Mouse (Mus musculus) left cerebral cortex, postnatal 36 days (tissue): ENCODE data around the gene Cd248. TPM values are rescaled to one million over a fixed set of nuclear protein-coding genes. Genes with fewer than 3 reads are reported as not detected.

Experiments
- DNase-seq, 2 experiments: peaks; one replicate each; pipeline ENCODE4 v3.0.0; 2021 to 2022; ENCODE audit warnings: low spot score in 2 of 2, mixed read lengths in 1 of 2
- intact Hi-C: fragments of 180-260 bp; cut with DNase I; formaldehyde crosslinking; loops from one replicate; pipeline ENCODE4 v1.15.1; 2025
- total RNA-seq, 2 experiments: library from RNA; stranded (reverse); gene quantifications; 2 replicates each; pipeline ENCODE4 v1.2.3; 2021

Gene Cd248
- total RNA-seq, 2 experiments from 2014 or later = 4.6 to 5.1 TPM

GRCm38 (mm10) chr19:5095887-5096474 is 28.1 kb downstream of the Cd248 start:
- DNase-seq = no peak
- intact Hi-C loops = loop anchor here (1.0 kb wide), 1 partner anchor 54 kb away; no protein-coding TSS in a partner anchor

GRCm38 (mm10) chr19:5097521-5098362 is 29.9 kb downstream of the Cd248 start:
- no peak for DNase-seq

GRCm38 (mm10) chr19:5098363-5099143 is 30.7 kb downstream of the Cd248 start, which contains the start of gene Cnih2:
Cnih2 (minus strand) TSS chr19:5098521.
- intact Hi-C loops = no loop called here
- DNase-seq = peak; percentile 70 to 84

More at GRCm38 (mm10) chr19:5097521-5098362, 29.9 kb downstream of the Cd248 start:
- intact Hi-C loops = no loop called here

GRCm38 (mm10) chr19:5106074-5106473 is 38.2 kb downstream of the Cd248 start:
- intact Hi-C loops = no loop called here

GRCm38 (mm10) chr19:5106731-5107191 is 38.9 kb downstream of the Cd248 start, which contains the start of gene Rab1b:
Rab1b (minus strand) TSS chr19:5107072.
- intact Hi-C loops = no loop called here
- peak; percentile 99 for DNase-seq

More at GRCm38 (mm10) chr19:5106074-5106473, 38.2 kb downstream of the Cd248 start:
- no peak for DNase-seq

- intact Hi-C loops = no loop called here
- no peak for DNase-seq
Measured at GRCm38 (mm10) chr19:5107556-5108270, 39.8 kb downstream of the Cd248 start.

- intact Hi-C loops = no loop called here
- no peak for DNase-seq
Measured at GRCm38 (mm10) chr19:5108271-5108575, 40.3 kb downstream of the Cd248 start.

GRCm38 (mm10) chr19:5108702-5109101 is 40.8 kb downstream of the Cd248 start:
- DNase-seq = no peak
- intact Hi-C loops = no loop called here

- DNase-seq = no peak
- intact Hi-C loops = no loop called here
Measured at GRCm38 (mm10) chr19:5109659-5110453, 42.0 kb downstream of the Cd248 start.

GRCm38 (mm10) chr19:5113783-5114182 is 45.9 kb downstream of the Cd248 start:
- no peak for DNase-seq
- intact Hi-C loops = no loop called here

- peak; percentile 90 to 91 for DNase-seq
- intact Hi-C loops = no loop called here
Measured at GRCm38 (mm10) chr19:5117494-5118383, 49.9 kb downstream of the Cd248 start.

- intact Hi-C loops = no loop called here
- no peak for DNase-seq
Measured at GRCm38 (mm10) chr19:5118384-5118698, 50.5 kb downstream of the Cd248 start, which contains the start of gene Klc2. Klc2 (minus strand) TSS chr19:5118560.

Other genes with a start within 250 kb of the Cd248 start
- 10 to 100 TPM; 33.1 to 37.5 TPM for gene Ccs, start 228.7 kb upstream of the Cd248 start, total RNA-seq
- gene Ccdc87, start 228.7 kb upstream of the Cd248 start, total RNA-seq = 1 to 10 TPM; 2.8 to 3.1 TPM
- gene Ctsf, start 212.9 kb upstream of the Cd248 start, total RNA-seq = 100 to 1,000 TPM; 103 to 112 TPM
- 1 to 10 TPM; 1.6 to 2.2 TPM for gene Actn3, start 190.2 kb upstream of the Cd248 start, total RNA-seq
- 10 to 100 TPM; 24.6 to 26.3 TPM for gene Zdhhc24, start 189.4 kb upstream of the Cd248 start, total RNA-seq
- gene Bbs1, start 161.4 kb upstream of the Cd248 start, total RNA-seq = 10 to 100 TPM; 42.1 to 47.8 TPM
- 10 to 100 TPM; 41.2 to 42.6 TPM for gene Dpp3, start 139.8 kb upstream of the Cd248 start, total RNA-seq
- gene Peli3, start 125.0 kb upstream of the Cd248 start, total RNA-seq = 10 to 100 TPM; 25.4 to 32.9 TPM
- 10 to 100 TPM; 50.8 to 64.8 TPM for gene Mrpl11, start 105.9 kb upstream of the Cd248 start, total RNA-seq
- 10 to 100 TPM; 13.7 to 30.9 TPM for gene Npas4, start 77.8 kb upstream of the Cd248 start, total RNA-seq
- 10 to 100 TPM; 15.0 to 17.2 TPM for gene Slc29a2, start 44.2 kb upstream of the Cd248 start, total RNA-seq
- 100 to 1,000 TPM; 118 to 135 TPM for gene B4gat1, start 29.3 kb upstream of the Cd248 start, total RNA-seq
- 1 to 10 TPM; 4.6 to 6.1 TPM for gene AC124502.3, start 29.2 kb upstream of the Cd248 start, total RNA-seq
- gene Brms1, start 26.7 kb upstream of the Cd248 start, total RNA-seq = 10 to 100 TPM; 22.7 to 25.6 TPM
- gene Rin1, start 17.6 kb upstream of the Cd248 start, total RNA-seq = 10 to 100 TPM; 70.3 to 88.1 TPM
- gene Tmem151a, start 17.5 kb downstream of the Cd248 start, total RNA-seq = 100 to 1,000 TPM; 152 to 188 TPM
- gene Yif1a, start 20.5 kb downstream of the Cd248 start, total RNA-seq = 10 to 100 TPM; 24.8 to 26.1 TPM
- 100 to 1,000 TPM; 260 to 267 TPM for gene Cnih2, start 30.4 kb downstream of the Cd248 start, total RNA-seq
- 100 to 1,000 TPM; 141 to 170 TPM for gene Rab1b, start 39.0 kb downstream of the Cd248 start, total RNA-seq
- 100 to 1,000 TPM; 255 to 284 TPM for gene Klc2, start 50.5 kb downstream of the Cd248 start, total RNA-seq
- gene Pacs1, start 205.0 kb downstream of the Cd248 start, total RNA-seq = 10 to 100 TPM; 62.0 to 63.1 TPM
- gene Sf3b2, start 227.4 kb downstream of the Cd248 start, total RNA-seq = 100 to 1,000 TPM; 201 to 202 TPM
- 10 to 100 TPM; 78.9 to 87.4 TPM for gene Gal3st3, start 230.3 kb downstream of the Cd248 start, total RNA-seq